Mouse (Mus musculus) intestine, postnatal 0 days (tissue): ENCODE measurements at regions not wholly inside any gene's neighbourhood (a gene's known extent, or its start where the extent isn't known, plus 50 kb on each side); places are given as distances from the start of the nearest gene placed in this dataset.

ENCODE experiments used
- ATAC-seq: fragments of 200-750 bp; cut with Nextera tagmentation; 2 replicates; pipeline ENCODE4 v1.8.0; 2017; ENCODE audit warnings: mild to moderate bottlenecking, moderate TSS enrichment, moderate library complexity
- H3K27ac ChIP-seq: fragments of 300-500 bp; sonication (generic); 2 replicates; pipeline ENCODE4 v1.5.1; 2014; ENCODE audit warnings: mild to moderate bottlenecking, low read depth, low read length, moderate library complexity
- H3K27me3 ChIP-seq: fragments of 300-500 bp; sonication (generic); replicated peaks from 2 replicates; pipeline ENCODE4 v1.6.1; 2014; ENCODE audit warnings: low read length, mixed read lengths; ENCODE audit not compliant: control insufficient read depth, insufficient read depth
- H3K36me3 ChIP-seq: fragments of 300-500 bp; sonication (generic); 2 replicates; pipeline ENCODE4 v1.6.1; 2014; ENCODE audit warnings: mild to moderate bottlenecking, moderate library complexity; ENCODE audit not compliant: control insufficient read depth, insufficient read depth
- H3K4me1 ChIP-seq: fragments of 300-500 bp; sonication (generic); replicated peaks from 2 replicates; pipeline ENCODE4 v1.6.1; 2014; ENCODE audit warnings: antibody characterized with exemption, low read length, mixed read lengths; ENCODE audit not compliant: control insufficient read depth, insufficient read depth
- H3K4me2 ChIP-seq: fragments of 300-500 bp; sonication (generic); replicated peaks from 2 replicates; pipeline ENCODE4 v1.6.1; 2014; ENCODE audit warnings: low read depth, mild to moderate bottlenecking, moderate library complexity
- H3K4me3 ChIP-seq: fragments of 300-500 bp; sonication (generic); 2 replicates; pipeline ENCODE4 v1.5.1; 2014; ENCODE audit warnings: low read depth, low read length
- H3K9ac ChIP-seq: fragments of 300-500 bp; sonication (generic); 2 replicates; pipeline ENCODE4 v1.6.1; 2014; ENCODE audit warnings: mild to moderate bottlenecking, low read depth, low read length
- H3K9me3 ChIP-seq: fragments of 300-500 bp; sonication (generic); 2 replicates; pipeline ENCODE4 v1.6.1; 2016; ENCODE audit warnings: mixed run types; ENCODE audit not compliant: control insufficient read depth
- CTCF ChIP-seq: sonication (generic); IDR thresholded peaks from 2 replicates; pipeline ENCODE4 v1.5.1; 2016; ENCODE audit warnings: low read depth, mild to moderate bottlenecking, control low read depth, antibody characterized with exemption, moderate library complexity
- WGBS: fragments of 180-500 bp; shearing (Covaris S2); extraction: QIAGEN DNeasy Blood & Tissue Kit; methylation state at CpG from one replicate; pipeline ENCODE4 v1.1.7; 2014; 5-methylcytosine and 5-hydroxymethylcytosine counted together

- no peak for ATAC-seq
- Histone ChIP-seq H3K9ac (no peak overlapping the region), H3K27ac (no peak overlapping the region), H3K27me3 (no peaks in the 10 kb centered on the region), H3K4me1 (no peaks in the 10 kb centered on the region), H3K9me3 (no peaks in the 10 kb centered on the region), H3K4me3 (no peak overlapping the region), H3K4me2 (no peak overlapping the region), H3K36me3 (no peaks in the 10 kb centered on the region)
- 84% methylated on average over 12 of the region's 12 CpGs for WGBS
- no peak for TF ChIP-seq CTCF
Observed at GRCm38 (mm10) chr14:71486176-71486970, 886.7 kb upstream of the Fam160b2 start.

- WGBS = 46% methylated on average over 2 of the region's 2 CpGs
- Histone ChIP-seq H3K4me1 (no peaks in the 10 kb centered on the region), H3K9ac (no peak overlapping the region), H3K4me3 (no peak overlapping the region), H3K9me3 (no peaks in the 10 kb centered on the region), H3K4me2 (no peak overlapping the region), H3K36me3 (no peaks in the 10 kb centered on the region), H3K27ac (no peak overlapping the region), H3K27me3 (no peaks in the 10 kb centered on the region)
- no peak for ATAC-seq
- peak; percentile 61 for TF ChIP-seq CTCF
Observed at GRCm38 (mm10) chr14:71475656-71476055, 876.0 kb upstream of the Fam160b2 start.

GRCm38 (mm10) chr14:71473907-71474306 is 874.3 kb upstream of the Fam160b2 start:
- Histone ChIP-seq H3K36me3 (no peaks in the 10 kb centered on the region), H3K4me1 (no peaks in the 10 kb centered on the region), H3K4me3 (no peak overlapping the region), H3K27ac (no peak overlapping the region), H3K9me3 (no peaks in the 10 kb centered on the region), H3K9ac (no peak overlapping the region), H3K4me2 (no peak overlapping the region), H3K27me3 (no peaks in the 10 kb centered on the region)
- 80% methylated on average over 6 of the region's 6 CpGs for WGBS
- no peak for TF ChIP-seq CTCF
- ATAC-seq = no peak

- no peak overlapping the region for H3K4me3 ChIP-seq
Observed at GRCm38 (mm10) chr14:71432364-71432763, 832.7 kb upstream of the Fam160b2 start.

More at GRCm38 (mm10) chr14:71432364-71432763, 832.7 kb upstream of the Fam160b2 start:
- no peak for ATAC-seq
- no peak overlapping the region for H3K4me2 ChIP-seq
- no peak overlapping the region for H3K9ac ChIP-seq
- H3K36me3 ChIP-seq = no peaks in the 10 kb centered on the region
- no peaks in the 10 kb centered on the region for H3K27me3 ChIP-seq
- no peak overlapping the region for H3K27ac ChIP-seq
- H3K4me1 ChIP-seq = no peaks in the 10 kb centered on the region
- H3K9me3 ChIP-seq = no peaks in the 10 kb centered on the region
- WGBS = 65% methylated on average over 2 of the region's 2 CpGs
- no peak for TF ChIP-seq CTCF
